Mouse (Mus musculus) liver, embryonic 11.5 days (tissue): ENCODE measurements around the gene Adam33. TPM values are rescaled to one million over a fixed set of nuclear protein-coding genes. Genes with fewer than 3 reads are reported as not detected.
"Not testable (repeated sequence)": the region's sequence is repeated elsewhere in the genome, so short reads cannot be mapped to it uniquely, and the experiment has no call there.

ENCODE experiments used
- ATAC-seq: fragments of 200-750 bp; cut with Nextera tagmentation; replicated peaks from 2 replicates; pipeline ENCODE4 v1.8.0; 2017; ENCODE audit warnings: moderate number of reproducible peaks, mild to moderate bottlenecking, moderate TSS enrichment, moderate library complexity; ENCODE audit not compliant: low FRiP score
- DNase-seq: peaks from one replicate; pipeline ENCODE4 v3.0.0-alpha.2; 2017; ENCODE audit warnings: low spot score
- H3K27ac ChIP-seq: fragments of 300-500 bp; sonication (generic); 2 replicates; pipeline ENCODE4 v1.5.1; 2014; ENCODE audit warnings: mild to moderate bottlenecking, low read depth, low read length, control low read depth
- H3K27me3 ChIP-seq: fragments of 300-500 bp; sonication (generic); replicated peaks from 2 replicates; pipeline ENCODE4 v1.6.1; 2014; ENCODE audit warnings: low read length, mixed read lengths; ENCODE audit not compliant: control insufficient read depth, insufficient read depth
- H3K36me3 ChIP-seq: fragments of 300-500 bp; sonication (generic); 2 replicates; pipeline ENCODE4 v1.6.1; 2014; ENCODE audit warnings: mild to moderate bottlenecking, low read length, moderate library complexity, mixed read lengths; ENCODE audit not compliant: control insufficient read depth, insufficient read depth
- H3K4me1 ChIP-seq: fragments of 300-500 bp; sonication (generic); replicated peaks from 2 replicates; pipeline ENCODE4 v1.6.1; 2014; ENCODE audit warnings: low read length, mixed read lengths; ENCODE audit not compliant: control insufficient read depth, insufficient read depth
- H3K4me2 ChIP-seq: fragments of 300-500 bp; sonication (generic); 2 replicates; pipeline ENCODE4 v1.6.1; 2014; ENCODE audit warnings: mild to moderate bottlenecking, control low read depth, moderate library complexity
- H3K4me3 ChIP-seq: fragments of 300-500 bp; sonication (generic); 2 replicates; pipeline ENCODE4 v1.5.1; 2014; ENCODE audit warnings: low read depth, low read length, control low read depth
- H3K9ac ChIP-seq: fragments of 300-500 bp; sonication (generic); 2 replicates; pipeline ENCODE4 v1.6.1; 2014; ENCODE audit warnings: low read depth, low read length, control low read depth
- H3K9me3 ChIP-seq: fragments of 300-500 bp; sonication (generic); 2 replicates; pipeline ENCODE4 v1.6.1; 2016; ENCODE audit warnings: low read length, inconsistent platforms, mixed read lengths; ENCODE audit not compliant: control insufficient read depth
- WGBS: fragments of 180-500 bp; shearing (Covaris S2); extraction: QIAGEN DNeasy Blood & Tissue Kit; methylation state at CpG from one replicate; pipeline ENCODE4 v1.1.7; 2014; 5-methylcytosine and 5-hydroxymethylcytosine counted together
- polyA plus RNA-seq: library from polyadenylated mRNA; unstranded; fragments of >200 nt; fragmentation: Nextera tagmentation; extraction: Ambion mirVana; gene quantifications from 2 replicates; pipeline ENCODE4 v1.2.1, GENCODE M21; 2014

The Adam33 gene
- polyA plus RNA-seq, 1 experiment from 2014 or later, result 0.95 TPM

GRCm38 (mm10) chr2:131040854-131041825, 22.5 kb downstream of the Adam33 start:
- DNase-seq (peak; percentile 51), ATAC-seq (no peak)
- H3K4me1 ChIP-seq, result 0 out of 2 replicates have a peak, but pooled peaks cover 2% of the 10 kb centered on the region
- no peaks in the 10 kb centered on the region for H3K36me3 ChIP-seq
- peaks cover 73% of the 10 kb centered on the region for H3K27me3 ChIP-seq
- H3K4me3 ChIP-seq, result peak overlapping the region; percentile 56
- no peaks in the 10 kb centered on the region for H3K9me3 ChIP-seq
- H3K9ac ChIP-seq, result peak overlapping the region; percentile 25; the same call in 1 of the 2 replicates
- H3K27ac ChIP-seq, result no peak overlapping the region
- WGBS, result 4% methylated on average over 114 of the region's 115 CpGs
- peak overlapping the region; percentile 74 for H3K4me2 ChIP-seq

- ATAC-seq, result no peak
- no peaks in the 10 kb centered on the region for H3K36me3 ChIP-seq
- H3K27me3 ChIP-seq, result peaks cover 70% of the 10 kb centered on the region
- 0 out of 2 replicates have a peak, but pooled peaks cover 3% of the 10 kb centered on the region for H3K9me3 ChIP-seq
- 79% methylated on average over 5 of the region's 5 CpGs for WGBS
- no peak for DNase-seq
- no peak overlapping the region for H3K9ac ChIP-seq
- no peak overlapping the region for H3K27ac ChIP-seq
- H3K4me1 ChIP-seq, result no peaks in the 10 kb centered on the region
- no peak overlapping the region for H3K4me2 ChIP-seq
- H3K4me3 ChIP-seq, result no peak overlapping the region
These were observed 24.9 kb downstream of the Adam33 start for GRCm38 (mm10) chr2:131038675-131039074.

GRCm38 (mm10) chr2:131038197-131038596, 25.4 kb downstream of the Adam33 start:
- Histone ChIP-seq H3K4me2 (no peak overlapping the region), H3K36me3 (no peaks in the 10 kb centered on the region), H3K9me3 (0 out of 2 replicates have a peak, but pooled peaks cover 3% of the 10 kb centered on the region), H3K4me1 (no peaks in the 10 kb centered on the region), H3K27me3 (peaks cover 65% of the 10 kb centered on the region), H3K9ac (no peak overlapping the region), H3K4me3 (no peak overlapping the region), H3K27ac (no peak overlapping the region)
- ATAC-seq, result no peak
- no peak for DNase-seq
- 92% methylated on average over 6 of the region's 6 CpGs for WGBS

GRCm38 (mm10) chr2:131037226-131037990, 26.2 kb downstream of the Adam33 start:
- 0 out of 2 replicates have a peak, but pooled peaks cover 3% of the 10 kb centered on the region for H3K9me3 ChIP-seq
- H3K9ac ChIP-seq, result no peak overlapping the region
- 56% methylated on average over 17 of the region's 17 CpGs for WGBS
- no peak overlapping the region for H3K4me2 ChIP-seq
- peaks cover 57% of the 10 kb centered on the region for H3K27me3 ChIP-seq
- no peak overlapping the region for H3K27ac ChIP-seq
- no peaks in the 10 kb centered on the region for H3K36me3 ChIP-seq
- no peaks in the 10 kb centered on the region for H3K4me1 ChIP-seq
- no peak overlapping the region for H3K4me3 ChIP-seq
- DNase-seq (no peak), ATAC-seq (no peak)

GRCm38 (mm10) chr2:131036757-131037156, 26.9 kb downstream of the Adam33 start:
- no peak overlapping the region for H3K27ac ChIP-seq
- no peaks in the 10 kb centered on the region for H3K36me3 ChIP-seq
- H3K4me3 ChIP-seq, result no peak overlapping the region
- no peak overlapping the region for H3K9ac ChIP-seq
- DNase-seq (no peak), ATAC-seq (no peak)
- no peaks in the 10 kb centered on the region for H3K4me1 ChIP-seq
- H3K4me2 ChIP-seq, result no peak overlapping the region
- H3K9me3 ChIP-seq, result 0 out of 2 replicates have a peak, but pooled peaks cover 3% of the 10 kb centered on the region
- H3K27me3 ChIP-seq, result peaks cover 51% of the 10 kb centered on the region

- Histone ChIP-seq H3K27me3 (peaks cover 46% of the 10 kb centered on the region), H3K9me3 (0 out of 2 replicates have a peak, but pooled peaks cover 3% of the 10 kb centered on the region), H3K27ac (no peak overlapping the region), H3K36me3 (no peaks in the 10 kb centered on the region), H3K4me3 (no peak overlapping the region), H3K9ac (no peak overlapping the region), H3K4me2 (no peak overlapping the region), H3K4me1 (no peaks in the 10 kb centered on the region)
- DNase-seq (no peak), ATAC-seq (no peak)
- WGBS, result 82% methylated on average over 2 of the region's 2 CpGs
These were observed 27.3 kb downstream of the Adam33 start for GRCm38 (mm10) chr2:131036343-131036742.

- H3K36me3 ChIP-seq, H3K27ac ChIP-seq, DNase-seq, H3K27me3 ChIP-seq, H3K4me2 ChIP-seq, H3K4me3 ChIP-seq, H3K9ac ChIP-seq, H3K9me3 ChIP-seq: not testable (repeated sequence)
- ATAC-seq, result peak; percentile 76
- H3K4me1 ChIP-seq, result peaks cover 14% of the 10 kb centered on the region
- 18% methylated on average over 1 of the region's 1 CpGs for WGBS
These were observed 32.2 kb downstream of the Adam33 start for GRCm38 (mm10) chr2:131031406-131031805.

GRCm38 (mm10) chr2:131030998-131031397, 32.6 kb downstream of the Adam33 start:
- no peak overlapping the region for H3K4me3 ChIP-seq
- no peak for ATAC-seq
- 0 out of 2 replicates have a peak, but pooled peaks cover 3% of the 10 kb centered on the region for H3K9me3 ChIP-seq
- 0 out of 2 replicates have a peak, but pooled peaks cover under 1% of the 10 kb centered on the region for H3K27me3 ChIP-seq
- no peaks in the 10 kb centered on the region for H3K36me3 ChIP-seq
- WGBS, result 86% methylated on average over 1 of the region's 1 CpGs
- DNase-seq, result no peak
- H3K4me2 ChIP-seq, result no peak overlapping the region
- H3K9ac ChIP-seq, result no peak overlapping the region
- no peak overlapping the region; the same call in 1 of the 2 replicates for H3K27ac ChIP-seq
- H3K4me1 ChIP-seq, result peaks cover 14% of the 10 kb centered on the region
